Mouse (Mus musculus) embryo, embryonic 9.5 days (tissue): ENCODE measurements around the gene Frrs1l.
A peak's percentile ranks its signal among the peaks of the same experiment; 100 is the strongest.

ENCODE experiments used
- DNase-seq: peaks from one replicate; pipeline ENCODE4 v3.0.0-alpha.2; 2017; ENCODE audit errors: extremely low spot score

Gene Frrs1l

DNA sequence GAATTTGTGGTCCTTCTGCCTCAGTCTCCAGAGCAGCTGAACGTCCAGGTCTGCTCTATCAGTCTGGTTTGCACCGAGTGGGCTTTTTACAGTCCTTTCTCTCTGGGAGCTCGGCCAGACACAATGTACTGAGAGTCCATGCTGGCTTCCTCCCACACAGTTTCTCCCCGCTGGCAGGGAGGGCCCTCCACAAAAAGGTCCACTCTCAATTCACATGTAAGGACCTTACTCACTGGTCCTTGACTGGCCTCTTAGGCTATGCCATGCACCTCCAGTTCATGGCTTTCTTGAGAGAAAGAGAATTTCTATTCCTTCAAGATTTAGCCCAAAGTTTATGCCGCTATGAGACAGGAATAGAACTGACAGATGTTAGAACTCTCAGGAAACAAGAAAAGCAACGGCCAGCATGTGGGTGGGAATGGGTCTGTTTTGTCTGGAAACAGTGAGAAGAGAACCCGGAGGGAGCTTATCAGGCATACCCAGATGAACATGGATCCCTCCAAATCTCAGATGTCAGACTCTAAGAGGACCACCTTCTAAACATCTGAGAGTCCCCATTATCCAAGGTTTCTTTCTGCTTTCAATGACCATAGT, 24.5 kb downstream of the Frrs1l start:
- DNase-seq, result no peak

DNA sequence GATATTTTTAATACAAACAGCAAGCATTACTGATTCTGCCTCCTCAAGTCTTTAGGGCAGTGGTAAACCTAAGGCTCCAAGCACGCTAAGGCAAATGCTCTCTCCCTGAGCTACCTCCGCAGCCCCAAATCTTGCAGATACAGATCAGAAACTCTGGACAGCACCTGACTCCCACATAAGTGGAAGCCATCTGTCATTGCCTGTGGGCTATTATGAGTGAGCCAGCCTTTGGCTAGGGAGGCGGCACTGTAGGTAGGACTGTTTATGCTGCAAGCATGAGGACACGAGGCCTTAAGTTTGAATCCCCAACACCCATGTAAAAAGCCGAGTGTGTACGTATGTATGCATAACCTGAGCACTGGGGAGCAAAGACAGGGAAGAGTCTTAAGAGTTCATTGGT, 26.5 kb downstream of the Frrs1l start:
- no peak for DNase-seq

DNA sequence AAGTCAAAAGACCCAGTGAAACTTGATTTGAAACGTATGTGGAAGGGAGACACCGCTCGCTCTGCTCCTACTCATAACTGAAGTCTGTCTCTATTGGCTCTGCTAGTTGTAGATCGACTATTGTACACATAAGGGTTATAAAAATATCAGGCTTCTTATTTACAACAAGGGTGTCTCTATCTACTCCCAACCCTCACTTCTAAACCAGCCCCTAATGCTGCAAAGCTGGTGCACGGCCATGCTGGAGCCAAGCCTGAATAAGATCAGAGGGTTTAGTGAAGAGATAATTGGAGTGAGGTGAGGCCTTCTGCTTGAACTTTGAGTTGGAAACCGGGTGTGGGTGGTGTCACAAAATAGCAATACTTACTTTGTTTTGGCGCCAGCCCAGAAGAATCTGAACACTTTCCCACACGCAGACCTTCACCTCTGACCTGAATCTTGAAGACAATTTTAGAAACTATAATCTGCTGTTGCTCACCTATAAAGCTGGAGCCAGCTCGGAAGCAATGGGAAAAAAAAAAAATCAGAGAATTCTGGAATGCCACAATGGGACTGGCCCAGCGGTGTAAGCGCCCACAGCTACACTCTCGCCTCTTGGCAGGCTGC, 28.8 kb downstream of the Frrs1l start:
- DNase-seq, result no peak

DNA sequence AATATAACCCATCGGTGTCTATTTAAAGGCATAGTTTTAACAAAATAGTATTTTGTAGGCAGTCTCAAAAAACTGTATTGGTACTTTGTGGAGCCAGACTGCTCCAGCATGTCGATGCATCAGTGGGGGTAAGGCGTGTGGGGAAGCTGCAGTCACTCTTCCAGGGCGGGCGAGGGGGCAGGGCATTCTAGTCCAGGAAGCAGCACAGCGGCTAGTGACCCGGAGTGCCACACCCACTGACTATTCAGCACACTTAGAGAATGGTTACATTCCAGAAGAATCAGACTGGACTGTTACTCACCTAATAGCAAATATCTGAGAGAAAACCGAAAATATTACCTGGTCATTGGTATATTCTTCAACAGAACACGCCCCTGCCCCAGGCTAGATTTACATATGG, 32.7 kb downstream of the Frrs1l start:
- no peak for DNase-seq

DNA sequence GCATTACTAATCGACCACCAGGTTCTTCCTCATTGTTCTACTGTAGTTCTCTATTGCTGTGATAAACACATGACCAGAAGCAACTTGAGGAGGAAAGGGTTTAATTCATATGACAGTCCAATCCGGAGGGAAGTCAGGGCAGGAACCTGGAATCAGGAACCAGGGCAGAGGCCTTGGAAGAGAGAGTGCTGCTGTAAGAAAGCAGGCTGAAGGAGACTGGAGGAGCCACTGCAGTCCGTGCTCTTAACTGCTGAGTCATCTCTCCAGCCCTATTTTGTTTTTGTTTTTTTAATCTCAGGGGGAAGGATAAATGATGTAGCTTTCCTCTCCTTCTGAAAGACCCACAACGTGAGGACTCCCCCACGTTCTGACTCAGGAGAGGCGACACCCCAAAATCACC, 37.0 kb downstream of the Frrs1l start:
- no peak for DNase-seq

DNA sequence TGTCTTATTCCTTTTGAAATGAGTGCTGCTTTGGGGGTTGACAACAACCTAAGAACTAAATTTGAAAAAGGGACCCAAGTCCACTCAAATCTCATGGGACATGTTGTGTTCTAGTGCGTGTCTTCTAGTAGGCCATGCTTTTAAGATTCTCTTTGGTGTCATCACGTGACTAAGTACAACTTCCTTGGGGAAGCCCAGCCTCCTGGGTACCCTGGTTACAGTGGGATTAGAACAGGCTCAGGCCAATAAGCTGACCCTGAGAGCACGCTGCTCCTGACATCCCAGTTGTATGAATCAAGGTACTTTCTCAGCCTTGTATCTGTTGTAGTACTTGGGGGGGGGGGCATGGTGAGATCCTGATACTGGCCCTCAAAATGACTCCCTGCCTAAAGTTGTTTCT, 38.5 kb downstream of the Frrs1l start:
- DNase-seq, result no peak

DNA sequence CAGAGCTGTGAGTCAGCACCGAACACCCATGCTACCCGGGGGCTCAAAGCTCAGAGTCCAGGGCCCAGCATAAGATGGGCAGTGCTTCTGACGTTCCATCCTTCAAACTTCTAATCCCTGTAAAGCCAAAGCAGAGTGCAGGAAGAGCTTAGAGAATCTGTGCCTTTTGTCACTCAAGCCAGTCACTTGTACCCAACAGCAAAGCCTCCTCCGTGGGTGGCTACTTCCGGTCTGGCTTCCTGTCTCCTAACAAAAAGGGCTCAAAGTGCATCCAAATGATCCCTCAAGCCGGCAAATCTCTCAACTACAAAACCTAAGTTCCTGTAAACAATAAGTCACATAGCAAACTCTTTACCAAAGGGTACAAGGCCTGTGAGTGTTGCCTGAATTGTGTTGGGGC, 40.7 kb downstream of the Frrs1l start:
- no peak for DNase-seq

DNA sequence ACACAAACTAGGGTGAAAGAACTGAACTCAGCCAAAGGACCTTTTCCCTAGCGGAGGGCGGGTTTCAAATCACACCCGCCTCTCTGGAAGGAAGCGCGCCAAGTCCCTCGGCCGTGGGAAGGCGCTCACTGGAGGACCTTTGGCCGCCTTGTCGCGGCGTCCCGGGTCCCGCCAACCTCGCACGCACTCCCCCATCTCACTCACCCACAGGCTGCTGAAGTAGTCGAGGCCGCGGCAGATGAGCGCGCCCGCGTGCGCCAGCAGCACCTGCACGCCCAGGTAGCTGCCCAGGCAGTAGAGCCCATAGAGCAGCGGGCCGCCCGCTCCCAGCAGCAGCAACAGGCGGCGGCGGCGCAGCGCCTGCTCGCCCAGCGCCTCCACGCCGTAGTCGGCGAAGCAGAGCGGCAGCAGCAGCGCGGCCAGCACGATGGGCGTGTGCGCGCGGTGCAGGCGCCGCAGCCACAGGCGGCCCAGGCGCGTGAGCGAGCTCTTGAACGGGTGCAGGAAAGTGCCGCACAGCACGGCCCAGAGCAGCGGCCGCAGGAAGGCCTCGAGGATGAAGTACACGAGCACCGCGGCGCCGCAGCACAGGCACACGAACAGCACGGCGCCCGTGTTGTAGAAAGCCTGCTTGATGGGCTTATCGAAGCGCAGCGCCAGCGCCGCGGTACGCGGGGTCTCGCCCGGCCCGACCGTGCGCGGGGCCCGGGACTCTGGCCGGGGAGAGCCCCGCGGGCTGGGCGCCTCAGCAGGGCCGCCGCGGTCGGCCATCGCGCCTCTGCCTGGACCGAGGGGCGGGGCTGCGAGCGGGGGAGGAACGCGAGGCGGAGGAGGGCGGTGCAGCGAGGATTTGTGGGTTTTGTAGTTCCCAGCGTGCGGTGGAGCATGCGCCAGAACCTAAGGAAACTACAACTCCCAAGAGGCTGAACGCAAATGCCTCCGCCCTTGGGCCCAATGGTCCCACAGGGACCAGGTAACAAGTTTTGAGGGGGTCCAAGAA, 43.2 kb downstream of the Frrs1l start, which contains the start of gene Tmem245:
TSS of gene Tmem245 (minus strand) at position 797 of the 1,000 bp plus-strand sequence.
- peak; percentile 95 for DNase-seq

DNA sequence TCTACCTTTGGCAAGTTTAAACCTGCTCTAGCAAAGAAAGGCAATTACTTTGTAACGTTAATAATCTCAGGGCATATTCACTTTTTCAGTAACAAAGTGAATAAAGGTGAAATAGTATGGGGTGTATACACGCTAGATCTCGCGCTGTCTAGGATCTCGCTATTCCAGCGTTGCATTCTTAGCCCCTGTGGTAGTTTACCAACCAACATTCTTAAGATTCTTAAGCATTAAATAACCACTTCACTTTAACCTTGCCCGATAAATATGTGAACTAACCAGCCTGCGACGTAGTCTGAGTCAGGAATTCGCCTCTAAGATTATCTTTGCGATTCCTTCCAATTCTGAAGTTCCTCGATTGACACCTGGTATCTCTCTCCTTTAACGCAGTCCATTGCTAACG, 44.0 kb downstream of the Frrs1l start:
- DNase-seq, result no peak

DNA sequence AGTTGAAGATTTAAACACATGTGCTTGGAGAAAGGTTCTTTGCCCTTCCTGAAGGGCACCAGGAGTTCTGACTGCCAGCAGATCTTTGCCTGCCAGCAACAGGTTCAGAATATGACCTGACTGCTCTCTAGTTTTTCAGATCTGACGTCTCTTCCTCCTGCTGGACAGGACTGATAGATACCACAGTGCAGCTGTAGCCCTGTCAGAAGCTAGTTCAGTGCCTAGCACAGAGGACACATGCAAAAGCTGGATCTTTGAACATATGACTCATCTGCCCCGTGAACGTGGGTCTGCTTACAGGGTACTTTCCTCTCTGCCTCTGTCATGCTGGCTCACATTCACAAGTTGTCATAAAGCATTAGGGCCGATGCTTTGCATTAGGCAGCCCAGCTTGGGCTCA, 45.9 kb downstream of the Frrs1l start:
- no peak for DNase-seq

DNA sequence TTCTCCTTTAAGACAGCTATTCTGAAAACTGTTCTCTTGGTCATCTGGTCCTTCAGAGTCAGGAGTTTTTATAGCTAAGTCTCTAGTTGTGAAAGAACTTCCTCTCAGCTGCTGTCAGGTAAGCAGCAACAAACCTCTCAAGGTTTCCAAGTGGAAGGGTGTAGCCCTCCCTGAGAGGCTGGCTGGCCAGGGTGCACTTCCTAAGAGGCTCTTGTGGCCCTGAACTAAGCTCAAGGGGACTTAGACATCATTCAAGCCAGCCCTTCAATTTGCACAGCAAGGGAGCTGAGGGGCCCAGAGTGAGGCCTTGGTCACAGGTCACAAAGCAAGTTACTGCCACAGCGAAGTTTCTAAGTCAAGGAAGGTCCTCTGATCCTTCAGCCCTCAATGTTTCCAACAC, 46.9 kb downstream of the Frrs1l start:
- DNase-seq, result no peak

DNA sequence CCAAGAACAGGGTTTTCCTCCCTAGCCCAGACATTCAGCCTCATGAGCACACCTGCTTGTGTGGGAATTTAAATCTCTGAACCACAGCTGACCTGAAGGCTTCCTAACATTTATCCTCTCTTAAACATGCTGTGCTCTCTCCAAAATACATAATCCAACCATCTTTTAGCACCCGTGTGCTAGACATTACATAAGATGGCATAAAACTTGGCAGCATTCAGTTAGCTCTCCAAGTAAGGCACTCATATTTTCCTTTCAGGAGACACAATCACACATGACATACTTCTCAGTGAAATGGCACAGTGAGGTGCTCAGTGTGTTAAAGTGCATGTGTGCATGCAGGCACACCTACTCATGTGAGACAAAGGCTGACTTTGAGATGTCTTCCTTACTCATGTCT, 47.6 kb downstream of the Frrs1l start:
- no peak for DNase-seq

DNA sequence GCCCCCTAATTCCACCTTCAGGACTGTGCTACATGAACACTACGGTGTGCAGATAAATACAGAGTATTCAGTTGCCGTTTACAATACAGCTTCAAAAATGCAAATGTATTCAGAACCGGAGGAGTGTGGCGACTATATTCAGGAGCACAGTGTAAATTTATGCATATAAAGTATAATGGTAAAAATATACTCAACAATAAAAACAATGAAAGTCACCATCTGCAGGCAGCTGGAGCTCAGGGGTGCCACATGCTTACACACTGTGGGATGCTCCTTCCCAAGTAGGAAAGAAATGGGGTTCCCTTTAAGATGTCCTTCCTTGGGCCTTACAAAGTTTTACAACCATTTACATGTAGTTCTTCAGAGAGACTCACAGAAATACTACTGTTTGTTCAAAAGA, 48.7 kb downstream of the Frrs1l start:
- no peak for DNase-seq

DNA sequence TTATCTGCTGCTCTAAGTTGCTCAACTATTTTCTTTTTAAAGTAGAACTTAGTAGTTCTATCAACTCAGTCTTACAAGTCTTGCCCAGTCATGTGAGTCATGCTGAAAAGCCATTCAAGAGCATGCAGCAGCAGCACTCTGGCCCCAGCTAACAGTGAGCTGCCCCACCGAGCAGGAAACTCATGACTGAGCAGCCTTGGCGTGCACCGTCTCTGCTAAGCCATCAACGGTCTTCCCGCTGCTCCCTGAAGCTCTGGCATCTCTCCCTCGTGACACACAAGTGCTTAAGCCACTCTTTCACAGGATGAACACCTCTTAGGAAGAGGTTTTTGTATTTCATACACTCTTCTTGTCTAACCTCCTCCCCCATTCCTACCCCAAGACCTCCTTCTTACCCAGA, 53.1 kb downstream of the Frrs1l start:
- DNase-seq, result no peak

DNA sequence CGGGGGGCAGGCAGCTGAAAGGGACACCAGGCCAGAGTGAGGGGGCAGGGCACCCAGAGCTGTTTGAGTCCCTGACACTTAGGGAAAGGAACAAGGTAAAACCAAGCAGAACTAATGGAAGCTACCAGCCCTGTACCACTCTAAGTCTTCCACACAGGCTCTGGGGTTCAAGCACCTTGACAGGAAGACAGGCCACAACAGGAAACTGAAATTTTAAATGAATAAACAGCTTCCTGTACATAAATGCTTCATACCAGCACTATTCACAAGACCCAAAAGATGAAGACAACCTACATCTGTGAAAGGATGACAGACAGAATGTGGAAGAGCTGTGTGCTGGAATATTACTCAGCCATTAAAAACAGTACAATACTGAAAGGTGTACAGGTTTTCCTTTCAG, 54.9 kb downstream of the Frrs1l start:
- DNase-seq, result no peak

DNA sequence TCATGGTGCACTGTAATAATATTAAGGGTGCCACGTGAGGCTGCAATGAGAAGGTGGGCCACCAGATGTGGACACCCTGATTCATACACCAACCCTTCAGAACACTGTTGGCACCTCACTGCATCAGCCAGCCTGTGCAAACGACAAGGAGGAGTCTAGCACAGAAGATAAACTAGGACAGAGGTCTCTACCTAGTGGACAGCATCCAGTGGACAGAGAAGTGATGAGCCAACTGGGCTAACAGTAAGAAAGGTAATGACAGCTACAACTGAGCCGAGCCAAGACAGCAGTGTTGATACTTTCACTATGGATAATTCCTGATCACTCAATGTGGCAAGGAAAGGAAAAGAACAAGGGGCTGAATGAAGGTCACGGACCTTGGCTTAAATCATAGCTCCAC, 57.0 kb downstream of the Frrs1l start:
- DNase-seq, result no peak

DNA sequence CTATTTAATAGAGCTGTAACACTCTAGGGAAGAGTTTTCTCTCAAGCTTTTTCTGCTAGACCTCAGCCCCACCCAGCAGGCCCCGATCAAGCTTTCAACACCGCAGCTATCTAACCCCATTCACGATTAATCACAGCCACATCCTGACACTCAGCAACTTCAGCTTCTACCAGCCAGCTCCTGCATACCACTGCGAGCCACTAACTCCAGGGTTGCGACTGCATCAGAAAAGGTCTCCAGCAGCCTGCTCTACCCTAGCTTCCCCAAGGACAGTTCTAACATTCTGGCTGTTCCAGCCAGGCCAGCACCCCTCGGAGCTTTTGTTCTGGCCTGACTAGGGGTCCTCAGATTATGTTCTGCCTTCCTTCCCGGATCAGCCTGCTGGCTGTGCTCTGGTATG, 58.1 kb downstream of the Frrs1l start:
- no peak for DNase-seq

DNA sequence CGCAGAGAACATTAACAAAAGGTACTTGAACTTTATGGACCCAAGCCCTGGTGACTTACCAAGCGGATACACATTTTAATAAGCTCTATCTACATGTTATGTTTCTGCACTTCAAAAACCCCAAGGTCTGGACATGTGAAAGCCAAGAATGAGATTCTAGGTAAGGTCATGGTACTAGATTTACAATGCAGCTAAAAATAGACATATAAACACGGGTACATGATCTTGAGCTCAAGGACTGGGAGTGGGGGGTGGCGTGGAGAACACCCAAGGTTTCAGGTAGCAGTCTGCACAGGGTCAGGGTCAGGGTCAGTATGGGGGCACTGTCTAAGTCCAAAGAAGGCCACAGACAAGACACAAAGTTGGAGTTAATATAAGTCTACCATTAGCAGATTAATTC, 59.9 kb downstream of the Frrs1l start:
- no peak for DNase-seq

DNA sequence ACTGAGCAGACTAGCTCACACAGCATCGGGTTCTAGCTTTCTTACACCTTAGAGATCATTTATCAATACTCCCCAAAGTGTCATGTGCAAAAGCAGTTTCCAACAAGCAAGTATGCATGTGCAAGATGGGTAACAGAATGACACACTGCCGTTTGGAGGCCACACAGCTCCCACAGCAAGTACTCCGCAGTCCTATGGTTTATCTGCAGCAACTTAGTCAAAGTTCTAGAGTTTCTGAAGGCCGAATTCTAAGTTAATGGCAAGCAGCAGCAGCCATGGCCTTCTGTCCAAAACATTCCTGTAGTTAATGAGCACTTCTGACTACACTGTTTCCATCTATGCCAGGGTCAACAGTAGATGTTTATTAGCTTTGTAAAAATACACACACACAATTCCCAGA, 63.2 kb downstream of the Frrs1l start:
- no peak for DNase-seq

DNA sequence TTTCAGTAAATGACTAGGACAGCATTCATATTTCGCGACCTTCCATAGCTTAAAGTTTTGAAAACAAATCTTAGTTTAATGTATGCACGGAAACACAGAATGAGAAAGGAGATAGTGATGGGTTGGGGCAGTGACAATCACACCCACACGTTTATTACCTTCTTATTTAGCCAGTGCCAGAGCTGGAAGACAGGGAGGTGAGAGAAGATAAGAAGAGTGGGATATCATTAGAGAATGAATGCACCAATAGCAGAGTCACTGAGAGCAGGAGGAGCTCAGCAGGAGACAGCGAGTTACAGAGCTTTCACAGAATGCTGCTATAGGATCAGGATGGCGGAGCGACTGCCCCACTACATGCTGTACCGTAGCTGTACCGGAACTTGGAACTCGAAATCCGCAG, 68.0 kb downstream of the Frrs1l start:
- DNase-seq, result no peak

DNA sequence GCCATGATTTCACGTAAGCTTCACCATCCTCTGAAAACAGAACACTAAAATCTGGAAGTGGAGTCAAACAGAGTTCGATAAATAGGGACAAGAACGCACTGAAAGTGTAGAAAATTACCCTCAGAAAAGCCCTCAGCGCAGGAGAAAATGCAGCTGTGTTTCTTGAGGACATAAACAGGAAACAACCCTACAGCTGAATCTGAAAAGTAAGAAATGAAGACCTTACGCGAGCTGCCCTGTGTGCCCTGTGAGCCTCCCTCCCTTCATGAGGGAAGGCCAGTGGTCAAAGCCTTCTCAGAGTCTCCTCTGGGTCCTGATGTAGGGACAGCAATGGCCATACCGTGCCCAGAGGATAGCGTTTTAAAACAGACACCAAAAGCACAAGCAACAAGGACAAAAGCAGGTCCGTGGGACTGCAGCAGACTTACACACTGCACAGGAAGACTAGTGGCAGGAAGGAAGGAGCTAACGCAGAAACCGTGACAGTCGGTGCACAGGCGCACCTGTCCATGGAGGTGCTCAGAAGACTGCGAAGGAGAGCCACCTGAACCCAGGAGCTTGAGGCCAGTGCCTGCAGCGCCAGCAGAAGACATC, 74.4 kb downstream of the Frrs1l start:
- DNase-seq, result no peak

DNA sequence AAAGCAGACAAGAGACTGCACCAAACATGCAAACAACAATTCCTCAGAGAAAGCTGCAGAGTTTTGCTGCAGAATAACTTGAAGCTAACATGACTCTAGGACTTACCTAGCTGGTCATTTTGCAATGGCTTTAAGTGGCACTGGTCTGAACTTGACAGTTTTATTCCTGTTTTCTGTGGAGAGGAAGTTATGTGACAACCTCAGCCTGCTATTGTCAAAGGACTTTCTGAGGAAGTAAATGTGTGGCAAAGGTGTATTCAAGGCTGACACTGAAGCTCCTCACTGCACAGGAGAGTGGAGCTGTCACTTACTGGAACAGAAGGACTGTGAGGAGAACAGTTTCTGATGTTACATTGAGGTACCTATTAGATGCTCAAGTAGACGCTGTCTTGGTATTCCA, 75.4 kb downstream of the Frrs1l start:
- DNase-seq, result no peak

DNA sequence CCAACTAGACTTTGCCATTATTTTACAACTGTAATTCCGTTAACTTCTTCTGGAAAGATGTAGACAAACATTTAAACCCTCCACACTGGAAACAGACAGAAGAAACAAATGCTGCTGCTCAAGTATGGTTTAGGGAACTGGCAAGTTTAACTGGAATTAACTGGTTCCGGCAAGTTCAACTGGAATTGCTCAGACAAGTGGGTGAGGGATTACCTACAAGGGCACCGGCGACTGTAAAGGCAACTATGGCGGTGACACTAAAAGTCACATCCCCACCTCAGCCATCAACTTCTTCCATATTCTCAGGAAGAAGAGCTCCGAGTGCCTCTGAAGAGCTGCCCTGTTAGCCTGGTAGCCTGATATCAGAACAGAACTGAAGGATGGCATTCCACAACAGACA, 75.9 kb downstream of the Frrs1l start:
- DNase-seq, result no peak
